Mouse (Mus musculus): ENCODE results near the gene Tmprss12. TPM values are rescaled to one million over a fixed set of nuclear protein-coding genes. Genes with fewer than 3 reads are reported as not detected.
"Not testable (repeated sequence)": the region's sequence is repeated elsewhere in the genome, so short reads cannot be mapped to it uniquely, and the experiment has no call there.

Gene Tmprss12
- polyA plus RNA-seq, 1 experiment from 2014 or later = not detected

DNA sequence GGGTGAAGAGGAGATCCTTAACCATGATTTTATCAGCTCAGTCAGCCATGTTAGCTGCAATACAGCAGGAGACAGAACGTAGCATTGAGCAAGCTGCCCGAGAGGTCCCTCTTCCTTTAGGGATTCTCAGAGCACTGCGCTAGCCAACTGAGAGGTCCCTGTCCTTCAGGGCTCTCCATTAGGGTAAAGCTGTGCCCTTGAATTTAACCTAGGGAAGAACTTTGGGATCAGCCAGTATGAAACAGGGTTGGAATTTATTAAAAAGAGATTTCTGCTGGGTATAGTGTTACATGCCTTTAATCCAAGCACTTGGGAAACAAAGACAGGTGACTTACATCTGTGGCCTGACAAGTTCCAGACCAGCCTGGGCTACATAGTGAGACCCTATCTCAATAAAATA, 3.1 kb upstream of the Tmprss12 start:
- ATAC-seq (ENCODE audit: insufficient number of reproducible peaks, insufficient read depth, low FRiP score, low TSS enrichment) = no peak
- Histone ChIP-seq H3K9ac (no peak overlapping the region), H3K36me3 (no peaks in the 10 kb centered on the region), H3K27me3 (no peaks in the 10 kb centered on the region), H3K4me3 (no peak overlapping the region), H3K27ac (no peak overlapping the region), H3K9me3 (no peaks in the 10 kb centered on the region; the same call in 1 of the 2 replicates), H3K4me1 (no peaks in the 10 kb centered on the region), H3K4me2 (replicated peaks) (no peak overlapping the region)
- 81% methylated on average over 3 of the region's 3 CpGs for WGBS

DNA sequence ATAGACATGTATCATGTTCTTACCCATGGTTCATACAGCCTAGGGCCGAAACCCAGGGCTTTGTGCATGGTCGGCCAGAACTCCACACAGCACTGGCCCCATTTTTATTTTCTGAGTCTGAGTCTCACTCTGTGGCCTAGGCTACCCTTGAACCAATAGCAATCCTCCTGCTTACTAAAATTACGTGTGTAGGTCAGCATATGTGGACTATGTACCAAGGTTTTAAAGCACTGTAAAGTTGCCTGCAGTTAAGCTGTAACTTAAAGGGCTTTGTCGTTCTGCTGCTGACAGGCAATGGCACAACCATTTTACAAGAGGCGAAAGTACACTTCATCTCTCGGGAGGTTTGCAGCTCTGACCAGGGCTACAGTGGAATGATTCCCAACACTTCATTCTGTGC, 8.3 kb downstream of the Tmprss12 start:
- Histone ChIP-seq H3K27me3 (no peaks in the 10 kb centered on the region), H3K4me1 (no peaks in the 10 kb centered on the region), H3K9ac (no peak overlapping the region), H3K4me3 (no peak overlapping the region), H3K27ac (no peak overlapping the region), H3K4me2 (replicated peaks) (no peak overlapping the region), H3K36me3 (no peaks in the 10 kb centered on the region), H3K9me3 (no peaks in the 10 kb centered on the region)
- WGBS = 86% methylated on average over 6 of the region's 6 CpGs
- ATAC-seq (ENCODE audit: insufficient number of reproducible peaks, insufficient read depth, low FRiP score, low TSS enrichment) = no peak

DNA sequence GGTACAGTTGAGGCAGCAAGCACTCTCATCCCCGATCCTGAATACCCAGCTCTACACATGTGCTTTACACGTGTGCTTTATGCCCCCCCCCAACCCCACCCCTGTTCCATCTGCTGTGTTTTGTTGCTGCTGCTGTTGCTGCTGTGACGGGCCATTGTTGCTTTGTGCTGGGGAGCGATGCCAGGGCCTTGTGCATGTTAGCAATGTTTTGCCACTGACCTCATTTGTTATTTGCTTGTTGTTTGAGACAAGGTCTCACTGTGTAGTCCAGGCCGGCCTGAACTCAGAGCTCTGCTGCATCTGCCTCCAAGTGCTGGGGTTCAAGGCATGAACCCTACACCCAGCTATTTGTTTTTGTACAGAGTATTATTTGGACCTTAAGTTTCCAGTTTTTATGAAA, 10.2 kb downstream of the Tmprss12 start:
- Histone ChIP-seq H3K4me2 (replicated peaks) (no peak overlapping the region), H3K4me1 (no peaks in the 10 kb centered on the region), H3K9ac (no peak overlapping the region), H3K27me3 (no peaks in the 10 kb centered on the region), H3K9me3 (no peaks in the 10 kb centered on the region), H3K27ac (no peak overlapping the region), H3K4me3 (no peak overlapping the region), H3K36me3 (no peaks in the 10 kb centered on the region)
- no peak for ATAC-seq (ENCODE audit: insufficient number of reproducible peaks, insufficient read depth, low FRiP score, low TSS enrichment)
- 81% methylated on average over 5 of the region's 5 CpGs for WGBS

DNA sequence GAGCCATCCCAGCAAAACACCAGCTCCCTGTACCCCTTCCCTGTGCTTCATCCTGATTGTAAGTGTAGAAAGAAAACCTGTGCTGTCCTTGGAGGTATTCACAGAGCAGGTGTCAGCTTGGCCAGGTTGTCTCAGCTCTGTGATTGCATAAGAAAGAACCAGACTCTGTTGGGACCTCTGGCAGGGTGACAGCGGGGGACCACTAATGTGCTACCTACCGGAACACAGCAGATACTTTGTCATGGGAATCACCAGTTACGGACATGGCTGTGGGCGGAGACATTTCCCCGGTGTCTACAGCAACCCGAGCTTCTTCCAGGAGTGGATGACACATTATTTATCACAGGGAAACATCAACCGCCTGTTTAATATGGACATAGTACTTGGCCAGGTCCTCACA, 11.7 kb downstream of the Tmprss12 start:
- Histone ChIP-seq H3K4me2 (replicated peaks) (no peak overlapping the region), H3K27me3 (no peaks in the 10 kb centered on the region), H3K4me1 (no peaks in the 10 kb centered on the region), H3K9ac (no peak overlapping the region), H3K36me3 (no peaks in the 10 kb centered on the region), H3K9me3 (no peaks in the 10 kb centered on the region), H3K27ac (no peak overlapping the region), H3K4me3 (no peak overlapping the region)
- no peak for ATAC-seq (ENCODE audit: insufficient number of reproducible peaks, insufficient read depth, low FRiP score, low TSS enrichment)
- WGBS = 74% methylated on average over 7 of the region's 7 CpGs

DNA sequence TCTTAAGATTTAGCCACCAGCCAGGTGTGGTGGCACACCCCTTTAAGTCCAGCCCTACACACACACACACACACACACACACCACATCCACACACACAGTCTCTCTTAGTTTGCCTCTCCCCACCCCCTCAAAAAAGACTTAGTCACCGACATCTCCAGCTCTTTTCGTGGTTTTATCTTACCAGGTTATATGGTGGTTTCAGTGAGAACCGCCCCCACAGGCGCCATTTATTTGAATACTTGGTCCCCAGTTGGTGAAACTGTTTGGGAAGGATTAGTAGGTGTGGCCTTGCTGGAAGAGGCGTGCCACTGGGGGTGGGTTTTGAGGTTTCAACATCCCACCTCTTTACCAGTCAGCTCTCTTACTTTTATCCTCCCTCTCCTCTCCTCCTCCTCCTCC, 17.2 kb downstream of the Tmprss12 start:
- no peak overlapping the region for H3K4me2 ChIP-seq (replicated peaks)
- H3K9ac ChIP-seq = no peak overlapping the region
- H3K9me3 ChIP-seq = no peaks in the 10 kb centered on the region
- WGBS = 88% methylated on average over 5 of the region's 5 CpGs
- H3K27ac ChIP-seq = no peak overlapping the region
- no peaks in the 10 kb centered on the region for H3K36me3 ChIP-seq
- no peaks in the 10 kb centered on the region for H3K27me3 ChIP-seq
- no peak overlapping the region for H3K4me3 ChIP-seq
- ATAC-seq (ENCODE audit: insufficient number of reproducible peaks, insufficient read depth, low FRiP score, low TSS enrichment) = no peak
- H3K4me1 ChIP-seq = no peaks in the 10 kb centered on the region

DNA sequence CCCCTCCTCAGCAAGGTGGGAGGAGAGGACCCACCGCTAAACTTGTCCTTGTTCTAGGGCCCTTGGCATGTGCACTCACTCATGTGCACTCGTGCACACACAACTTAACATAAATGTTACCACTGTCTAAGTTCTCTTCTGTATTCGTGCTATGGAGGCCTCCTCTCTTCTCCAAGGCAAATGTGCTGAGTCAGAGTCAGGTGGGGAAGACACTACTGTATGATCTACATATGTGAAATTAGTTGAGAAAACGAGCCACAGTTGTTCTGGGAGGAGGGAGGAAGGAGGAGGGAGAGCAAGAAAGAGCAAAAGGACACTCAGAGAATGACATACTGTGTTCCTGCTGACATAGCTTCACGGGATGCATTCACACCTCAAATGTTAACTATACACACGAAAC, 19.9 kb downstream of the Tmprss12 start:
- Histone ChIP-seq H3K9ac (no peak overlapping the region), H3K27me3 (no peaks in the 10 kb centered on the region), H3K9me3 (no peaks in the 10 kb centered on the region), H3K4me3 (no peak overlapping the region), H3K4me2 (replicated peaks) (no peak overlapping the region), H3K36me3 (no peaks in the 10 kb centered on the region), H3K4me1 (no peaks in the 10 kb centered on the region), H3K27ac (no peak overlapping the region)
- no peak for ATAC-seq (ENCODE audit: insufficient number of reproducible peaks, insufficient read depth, low FRiP score, low TSS enrichment)
- 84% methylated on average over 6 of the region's 6 CpGs for WGBS

DNA sequence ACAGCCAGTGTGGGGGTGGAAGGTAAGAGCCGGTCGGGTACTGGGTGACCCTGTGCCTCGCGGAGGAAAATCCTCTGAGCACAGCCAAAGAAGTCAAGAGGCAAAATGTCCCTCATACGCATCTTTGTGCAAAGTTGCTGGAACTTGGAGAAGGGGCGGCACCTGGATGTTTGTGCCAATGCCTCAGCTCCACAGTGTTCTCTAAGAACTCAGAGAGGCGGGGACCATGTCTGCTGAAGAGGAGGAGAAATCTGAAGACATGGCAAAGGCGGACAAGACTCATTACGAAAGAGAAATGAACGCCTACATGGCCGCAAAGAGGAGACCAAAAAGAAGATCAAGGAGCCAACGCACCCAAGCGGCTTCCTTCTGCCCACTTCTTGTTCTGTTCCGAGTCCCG, 20.9 kb downstream of the Tmprss12 start:
- Histone ChIP-seq H3K36me3 (no peaks in the 10 kb centered on the region), H3K9ac (no peak overlapping the region), H3K4me2 (replicated peaks) (no peak overlapping the region), H3K27ac (no peak overlapping the region), H3K4me3 (no peak overlapping the region), H3K9me3 (no peaks in the 10 kb centered on the region), H3K27me3 (no peaks in the 10 kb centered on the region), H3K4me1 (no peaks in the 10 kb centered on the region)
- ATAC-seq (ENCODE audit: insufficient number of reproducible peaks, insufficient read depth, low FRiP score, low TSS enrichment) = no peak
- 80% methylated on average over 15 of the region's 15 CpGs for WGBS

DNA sequence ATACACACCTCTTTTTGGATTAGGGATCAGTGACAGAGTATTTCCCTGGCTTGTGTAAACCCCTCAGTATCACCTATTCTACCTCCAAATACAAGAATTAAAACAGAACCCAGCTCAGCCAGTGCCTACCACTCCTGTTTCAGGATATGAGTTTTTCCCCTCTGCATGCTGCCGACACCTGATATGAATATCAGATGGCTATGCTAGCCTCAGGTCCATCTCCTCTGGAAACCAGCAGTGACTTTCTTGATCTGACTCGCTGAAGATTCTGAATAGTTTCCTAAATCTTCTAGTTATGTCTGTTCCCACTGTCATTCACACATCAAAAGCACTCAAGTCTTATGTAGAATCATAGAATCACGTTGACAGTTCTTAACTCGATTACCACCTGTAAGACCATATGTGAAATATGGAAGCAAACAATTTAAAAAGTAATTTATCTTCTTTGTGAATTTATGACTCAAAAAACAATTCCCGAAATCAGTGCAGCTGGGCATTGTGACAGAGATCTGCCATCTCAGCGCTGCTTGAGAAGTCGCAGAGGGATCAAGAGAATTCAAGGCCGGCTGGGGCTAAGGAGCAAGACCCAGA, 22.9 kb downstream of the Tmprss12 start:
- Histone ChIP-seq H3K27ac (peak overlapping the region; percentile 81; the same call in 1 of the 2 replicates), H3K4me3 (no peak overlapping the region), H3K27me3 (no peaks in the 10 kb centered on the region), H3K9me3 (no peaks in the 10 kb centered on the region), H3K36me3 (no peaks in the 10 kb centered on the region), H3K4me2 (replicated peaks) (peak overlapping the region; percentile 68), H3K9ac (no peak overlapping the region), H3K4me1 (no peaks in the 10 kb centered on the region)
- ATAC-seq (ENCODE audit: insufficient number of reproducible peaks, insufficient read depth, low FRiP score, low TSS enrichment) = no peak
- 57% methylated on average over 8 of the region's 8 CpGs for WGBS

DNA sequence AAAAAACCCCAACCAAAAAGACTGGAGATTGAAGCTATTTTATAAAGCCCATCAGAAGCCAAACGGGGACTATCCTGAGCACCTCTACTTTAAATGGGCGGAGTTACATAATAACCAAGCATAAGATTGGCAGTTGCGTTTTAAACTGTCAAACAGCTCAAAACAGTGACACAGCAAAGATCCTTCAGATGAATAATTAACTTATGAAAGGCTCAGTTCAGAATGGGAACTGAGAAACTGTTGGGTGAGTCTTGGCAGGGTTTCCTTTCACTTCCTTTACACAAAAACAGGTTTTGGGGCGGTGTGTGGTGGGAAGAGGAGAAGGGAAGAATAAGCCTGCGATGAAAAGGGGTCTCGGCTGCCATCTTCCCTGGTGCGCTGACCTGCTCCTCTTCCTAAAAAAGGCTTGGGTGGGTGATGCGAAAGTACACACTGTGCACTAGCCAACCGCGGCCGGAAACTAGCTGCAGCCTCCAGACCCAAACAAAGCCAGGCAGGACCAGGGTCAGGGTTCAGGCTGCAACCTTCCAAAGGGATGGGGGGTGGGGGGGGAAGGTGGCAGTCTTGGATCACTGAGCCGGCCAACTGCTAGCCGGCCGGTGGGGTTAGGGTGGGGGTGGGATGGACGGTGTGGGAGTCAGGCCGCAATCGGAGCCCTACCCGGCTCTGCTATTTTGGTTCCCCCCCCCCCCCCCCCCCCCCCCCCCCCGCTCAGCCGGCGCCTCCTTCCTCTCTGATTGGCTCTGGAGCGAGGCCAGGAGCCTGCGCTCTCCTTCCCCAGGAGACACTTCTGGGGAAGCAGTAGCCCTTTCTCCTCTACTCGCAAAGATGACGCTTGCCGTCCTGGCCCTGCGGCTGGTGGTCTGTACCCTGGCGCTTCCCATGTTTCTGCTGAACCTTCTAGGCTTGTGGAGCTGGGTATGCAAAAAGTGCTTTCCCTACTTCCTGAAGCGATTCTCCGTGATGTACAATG, 23.7 kb downstream of the Tmprss12 start, which contains the start of gene Mettl7a1:
Gene Mettl7a1 (plus strand): TSS at position 122 of the 973 bp plus-strand sequence.
- peak; percentile 76; the same call in 1 of the 2 replicates for ATAC-seq (ENCODE audit: insufficient number of reproducible peaks, insufficient read depth, low FRiP score, low TSS enrichment)
- H3K4me2 ChIP-seq (replicated peaks) = peak within 1 kb of the TSS; percentile 68
- WGBS = 3% methylated on average over 24 of the region's 30 CpGs
- no peaks in the 10 kb centered on the region for H3K4me1 ChIP-seq
- H3K27ac ChIP-seq = peak within 1 kb of the TSS; percentile 81
- H3K27me3 ChIP-seq = no peaks in the 10 kb centered on the region
- no peaks in the 10 kb centered on the region for H3K36me3 ChIP-seq
- H3K4me3 ChIP-seq = peak within 1 kb of the TSS; percentile 49
- H3K9ac ChIP-seq = peak within 1 kb of the TSS; percentile 60
- no peaks in the 10 kb centered on the region for H3K9me3 ChIP-seq

DNA sequence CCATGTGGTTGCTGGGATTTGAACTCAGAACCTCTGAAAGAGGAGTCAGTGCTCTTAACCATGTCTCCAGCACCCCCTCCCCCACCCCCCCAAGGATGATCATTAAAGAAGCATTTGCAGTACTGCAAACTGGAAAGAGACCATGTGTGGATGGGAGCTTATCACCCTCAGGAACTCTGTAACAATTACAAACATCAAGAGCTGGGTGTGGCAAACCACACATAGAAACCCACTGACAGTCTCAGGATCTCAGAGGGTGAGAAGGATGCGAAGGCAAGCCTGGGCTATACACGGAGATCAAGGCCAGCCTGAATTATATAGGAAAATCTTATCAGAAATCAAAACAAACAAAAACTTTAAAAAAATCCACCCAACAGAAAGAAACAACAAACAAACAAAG, 25.6 kb downstream of the Tmprss12 start:
- no peak for ATAC-seq (ENCODE audit: insufficient number of reproducible peaks, insufficient read depth, low FRiP score, low TSS enrichment)
- 72% methylated on average over 2 of the region's 2 CpGs for WGBS
- Histone ChIP-seq H3K4me3 (no peak overlapping the region), H3K4me2 (replicated peaks) (no peak overlapping the region), H3K9me3 (no peaks in the 10 kb centered on the region), H3K9ac (no peak overlapping the region), H3K27ac (no peak overlapping the region), H3K4me1 (no peaks in the 10 kb centered on the region), H3K27me3 (no peaks in the 10 kb centered on the region), H3K36me3 (no peaks in the 10 kb centered on the region)

DNA sequence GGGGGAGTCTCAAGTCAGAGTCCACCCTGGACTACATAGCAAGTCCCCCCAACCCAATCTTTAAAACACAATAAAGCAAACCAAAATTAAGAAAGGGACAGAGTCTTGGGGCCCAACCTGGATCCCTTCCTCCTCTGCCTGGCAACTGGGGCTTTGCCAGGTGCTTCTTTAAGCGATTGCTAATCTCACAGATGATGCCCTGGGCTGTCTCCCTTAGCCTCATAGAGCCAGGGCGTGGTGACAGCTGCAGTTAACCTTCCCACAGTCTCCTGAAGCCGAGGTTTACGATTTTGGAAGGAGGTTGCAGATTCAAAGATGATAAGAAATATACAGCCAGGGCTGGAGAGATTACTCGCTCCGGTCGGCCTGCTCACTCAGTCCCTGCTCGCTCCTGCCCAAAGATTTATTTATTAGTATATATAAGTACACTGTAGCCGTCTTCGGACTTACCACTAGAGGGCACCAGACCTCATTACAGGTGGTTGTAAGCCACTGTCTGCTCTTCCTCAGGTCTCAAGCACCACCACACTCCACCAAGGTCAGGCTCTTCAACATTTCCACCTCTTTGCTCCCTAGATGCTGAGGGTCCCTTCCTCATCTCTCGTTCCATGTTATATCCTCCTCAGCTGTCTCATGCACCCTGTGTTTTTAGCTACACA, 26.9 kb downstream of the Tmprss12 start:
- H3K4me3 ChIP-seq; H3K36me3 ChIP-seq; H3K27ac ChIP-seq; H3K4me2 ChIP-seq (replicated peaks); H3K9ac ChIP-seq; H3K4me1 ChIP-seq; H3K9me3 ChIP-seq; H3K27me3 ChIP-seq: not testable (repeated sequence)
- WGBS = 46% methylated on average over 11 of the region's 11 CpGs
- ATAC-seq (ENCODE audit: insufficient number of reproducible peaks, insufficient read depth, low FRiP score, low TSS enrichment) = peak; percentile 41; the same call in 1 of the 2 replicates
